20 mouse cellular contexts compared by ENCODE assay signal in the genomic region with DNA sequence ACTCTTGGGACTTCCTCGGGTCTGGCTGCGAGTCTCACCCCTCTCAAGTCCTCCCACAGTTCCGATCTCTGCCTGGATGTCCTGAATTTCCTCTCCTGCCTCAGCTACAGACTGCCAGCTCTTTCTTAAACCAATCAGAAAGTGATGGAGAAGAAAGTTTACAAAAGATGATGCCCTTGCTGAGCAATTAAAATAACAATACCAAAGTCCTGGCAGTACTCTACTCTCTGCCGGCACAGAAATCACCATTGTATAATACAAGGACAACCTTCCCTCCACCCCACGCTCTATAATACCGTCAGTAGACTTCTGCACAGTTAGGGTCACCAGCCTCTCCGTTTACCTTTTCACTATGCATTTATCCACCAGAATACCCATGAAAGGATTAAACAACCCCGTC. TPM values are rescaled to one million over a fixed set of nuclear protein-coding genes. Genes with fewer than 3 reads are reported as not detected.
DNase-seq lines count a peak whose midpoint lies in the region; ATAC-seq and TF ChIP-seq lines count a peak whose summit lies in the region.
"Had no signal": no experiment of that assay in that cellular context is flagged by ENCODE, and none has a peak within 500 bp of the region (broad histone marks: within the 10 kb centered on the region; RNA-seq: fewer than 3 reads in every experiment).

No protein-coding gene starts in this region.

- H3K9ac ChIP-seq in ES-E14 (ENCODE audit: insufficient read depth, low read depth, low read length, poor library complexity, severe bottlenecking): no peak overlapping the region
- no peak overlapping the region for H3K9ac ChIP-seq in midbrain, embryonic 13.5 days (replicated peaks)
- H3K9ac ChIP-seq: embryonic facial prominence, embryonic 12.5 days; forebrain, embryonic 13.5 days; forebrain, embryonic 15.5 days; forebrain, postnatal 0 days had no signal

- no peaks in the 10 kb centered on the region for H3K4me1 ChIP-seq in ES-E14 (ENCODE audit: control insufficient read depth in 2 of 2, insufficient read depth in 2 of 2, low read length in 2 of 2, poor library complexity in 1 of 2)
- H3K4me1 ChIP-seq in midbrain, embryonic 13.5 days (replicated peaks): no peaks in the 10 kb centered on the region
- H3K4me1 ChIP-seq: embryonic facial prominence, embryonic 10.5 days; embryonic facial prominence, embryonic 12.5 days; forebrain, embryonic 13.5 days; forebrain, embryonic 15.5 days had no signal

- H3K27me3 ChIP-seq in midbrain, embryonic 13.5 days: no peaks in the 10 kb centered on the region
- H3K27me3 ChIP-seq: embryonic facial prominence, embryonic 12.5 days; forebrain, embryonic 13.5 days; forebrain, embryonic 15.5 days had no signal

- no peak overlapping the region; the same call in 1 of the 2 replicates for H3K27ac ChIP-seq in ES-E14 (ENCODE audit: insufficient read depth, low read depth, low read length, poor library complexity, severe bottlenecking)
- no peak overlapping the region for H3K27ac ChIP-seq in midbrain, embryonic 13.5 days
- H3K27ac ChIP-seq: embryonic facial prominence, embryonic 10.5 days; embryonic facial prominence, embryonic 12.5 days; forebrain, embryonic 13.5 days; forebrain, embryonic 15.5 days had no signal

- no peak overlapping the region for H3K4me3 ChIP-seq in ES-E14 (ENCODE audit: insufficient read depth in 1 of 2, low read depth in 1 of 2, low read length in 2 of 2, poor library complexity in 1 of 2, severe bottlenecking in 1 of 2)
- no peak overlapping the region for H3K4me3 ChIP-seq in midbrain, embryonic 13.5 days (replicated peaks)
- H3K4me3 ChIP-seq: embryonic facial prominence, embryonic 10.5 days; embryonic facial prominence, embryonic 12.5 days; forebrain, embryonic 13.5 days; forebrain, embryonic 15.5 days had no signal

- H3K36me3 ChIP-seq in ES-E14 (ENCODE audit: control insufficient read depth, insufficient read depth, low read length, poor library complexity, severe bottlenecking): peaks cover 57% of the 10 kb centered on the region
- peaks cover 96% of the 10 kb centered on the region for H3K36me3 ChIP-seq in midbrain, embryonic 13.5 days

- no peak overlapping the region for H3K4me2 ChIP-seq in midbrain, embryonic 13.5 days (replicated peaks)
- H3K4me2 ChIP-seq: embryonic facial prominence, embryonic 12.5 days; forebrain, embryonic 13.5 days; forebrain, embryonic 15.5 days had no signal

- in situ Hi-C loops in ES-E14 (cut with MboI; ENCODE audit: low sequenced_read_pairs in 2 of 2, unreplicated experiment in 2 of 2): no loop called here

- no peaks in the 10 kb centered on the region for H3K9me3 ChIP-seq in ES-E14 (ENCODE audit: control insufficient read depth, insufficient read depth, low read depth, low read length)
- no peaks in the 10 kb centered on the region for H3K9me3 ChIP-seq in midbrain, embryonic 13.5 days
- H3K9me3 ChIP-seq: embryonic facial prominence, embryonic 10.5 days; embryonic facial prominence, embryonic 12.5 days; forebrain, embryonic 13.5 days; forebrain, embryonic 15.5 days had no signal

- DNase-seq in ES-CJ7 (ENCODE audit: low read depth, low spot score): peak; percentile 83
- peak; percentile 36 for DNase-seq in ES-E14 (ENCODE audit: low read depth, low spot score)
- DNase-seq in WW6 (ENCODE audit: low read depth, low spot score): peak; percentile 14
- DNase-seq in thymus, adult 18-20 months: no peak
- no peak for DNase-seq in lung, postnatal 36 days
- DNase-seq: adrenal gland, adult 8-10 months; adrenal gland, postnatal 14 days; adrenal gland, postnatal 36 days; cerebellum, adult 11-12 months; cerebellum, adult 2 months; cerebellum, adult 9-10 months; cerebellum, postnatal 10 days; cerebellum, postnatal 25 days; forebrain, postnatal 0 days had no signal

- no peak for ATAC-seq in midbrain, embryonic 13.5 days
- ATAC-seq: activated CD4-positive, CD25-positive, alpha-beta regulatory T cell, adult 4 months; forebrain, embryonic 13.5 days; forebrain, embryonic 15.5 days; forebrain, postnatal 0 days had no signal

- 69% methylated on average over 8 of the region's 8 CpGs for WGBS in midbrain, embryonic 13.5 days

TF ChIP-seq in ES-E14, 5 proteins besides CTCF, POLR2A, EP300 and RAD21:
- TF ChIP-seq ZNF384 (IDR thresholded peaks at IDR 0.05; ENCODE audit: low read depth, low read length): no peak
- no peak for TF ChIP-seq HCFC1 (IDR thresholded peaks at IDR 0.05; ENCODE audit: borderline replicate concordance, insufficient read depth, low read length)
- no peak for TF ChIP-seq ZC3H11A (IDR thresholded peaks at IDR 0.05; ENCODE audit: borderline replicate concordance, low read depth, low read length)
TF ChIP-seq in ES-E14: peak in this region for 0.

RNA-seq across cellular contexts. Expression of a gene that starts 40.8 kb away (rescaled TPM):
- total RNA-seq in ES-E14 (2012; rRNA removed): 32.1 and 33.1 TPM in 2 replicates
- 47.2 and 52.0 TPM in 2 replicates for polyA plus RNA-seq in midbrain, embryonic 13.5 days (2015; fragmentation: Nextera tagmentation; extraction: Ambion mirVana)

RNA-seq across cellular contexts. Expression of a gene that starts 40.9 kb away (rescaled TPM):
- total RNA-seq in ES-E14 (2012; rRNA removed): 43.6 and 45.6 TPM in 2 replicates
- polyA plus RNA-seq in midbrain, embryonic 13.5 days (2015; fragmentation: Nextera tagmentation; extraction: Ambion mirVana): 19.0 and 21.2 TPM in 2 replicates

Comparison
In these comparisons a context has a peak if more than half of its experiments do, and no peak if none do; other contexts are left out.
1. DNase-seq: peak in ES-CJ7 (single experiment), ES-E14 (single experiment) and WW6 (single experiment); none in thymus, adult 18-20 months (0 of 2) and lung, postnatal 36 days (single experiment).